11 mouse cellular contexts compared by ENCODE assay signal in the genomic region with DNA sequence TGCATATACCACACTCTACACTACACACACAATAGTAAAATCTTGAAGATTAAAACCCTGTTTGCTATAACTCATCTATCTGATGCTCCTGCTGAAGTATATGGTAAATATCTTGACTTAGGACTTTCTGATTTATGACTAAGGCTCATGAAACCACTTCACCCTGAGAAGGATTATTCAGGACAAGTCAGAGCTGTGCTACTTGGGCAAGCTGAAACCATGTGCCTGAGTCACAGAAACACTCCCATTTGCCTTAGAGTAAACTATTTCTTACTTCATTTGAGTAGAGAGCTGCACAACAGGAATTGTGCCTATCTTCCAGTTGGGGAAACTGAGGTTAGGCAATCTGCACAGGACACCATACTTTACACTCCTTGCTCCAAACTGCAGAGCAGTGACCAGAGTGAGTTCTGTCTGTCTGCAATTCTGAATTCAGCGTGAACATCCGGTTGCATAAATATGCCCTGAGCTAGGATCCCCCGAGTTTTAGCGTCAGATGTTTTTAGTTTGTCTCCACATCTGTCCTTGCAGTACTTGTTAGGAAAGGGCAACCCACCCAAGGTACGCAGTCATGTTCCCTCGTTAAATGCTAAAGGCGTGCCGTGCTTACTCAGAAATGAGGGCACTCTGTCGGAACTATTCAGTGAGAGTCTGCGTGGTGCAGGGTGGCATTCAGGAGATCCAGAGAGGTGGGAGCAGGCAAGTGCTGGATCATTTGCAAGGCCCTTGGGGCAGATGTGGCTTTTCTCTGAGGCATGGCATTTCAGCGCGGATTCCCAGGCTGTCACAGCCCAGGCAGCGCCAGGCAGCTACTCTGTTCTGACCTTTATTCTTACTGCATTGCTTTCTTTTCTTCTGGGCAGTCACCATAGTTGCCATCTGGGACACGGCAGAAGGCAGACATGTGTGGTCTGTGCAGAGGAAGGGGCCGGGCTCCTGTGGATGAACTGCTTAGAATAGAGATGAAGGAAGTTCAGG. TPM values are rescaled to one million over a fixed set of nuclear protein-coding genes. Genes with fewer than 3 reads are reported as not detected.
DNase-seq lines count a peak whose midpoint lies in the region; ATAC-seq and TF ChIP-seq lines count a peak whose summit lies in the region.
"Had no signal": no experiment of that assay in that cellular context is flagged by ENCODE, and none has a peak within 500 bp of the region (broad histone marks: within the 10 kb centered on the region; RNA-seq: fewer than 3 reads in every experiment).

No protein-coding gene starts in this region.

- H3K27me3 ChIP-seq in embryonic facial prominence, embryonic 14.5 days (replicated peaks; ENCODE audit: control insufficient read depth, insufficient read depth, low read length): no peaks in the 10 kb centered on the region
- no peaks in the 10 kb centered on the region for H3K27me3 ChIP-seq in hindbrain, embryonic 15.5 days
- no peaks in the 10 kb centered on the region for H3K27me3 ChIP-seq in midbrain, postnatal 0 days (ENCODE audit: insufficient read depth, low read length)
- H3K27me3 ChIP-seq in liver, postnatal 0 days (ENCODE audit: insufficient read depth, low read length): no peaks in the 10 kb centered on the region
- H3K27me3 ChIP-seq: liver, embryonic 15.5 days had no signal

- TF ChIP-seq EP300 in liver, postnatal 0 days (IDR thresholded peaks at IDR 0.05; ENCODE audit: low read depth): no peak

- no peaks in the 10 kb centered on the region for H3K36me3 ChIP-seq in embryonic facial prominence, embryonic 14.5 days (ENCODE audit: control insufficient read depth, insufficient read depth, low read length)
- H3K36me3 ChIP-seq in hindbrain, embryonic 15.5 days: no peaks in the 10 kb centered on the region
- no peaks in the 10 kb centered on the region for H3K36me3 ChIP-seq in midbrain, postnatal 0 days (ENCODE audit: insufficient read depth, low read length)
- H3K36me3 ChIP-seq in liver, postnatal 0 days (replicated peaks; ENCODE audit: insufficient read depth, low read length): no peaks in the 10 kb centered on the region
- H3K36me3 ChIP-seq: liver, embryonic 15.5 days had no signal

- peak overlapping the region; percentile 33; the same call in 1 of the 2 replicates for H3K27ac ChIP-seq in embryonic facial prominence, embryonic 14.5 days (replicated peaks; ENCODE audit: low read depth, low read length)
- no peak overlapping the region for H3K27ac ChIP-seq in hindbrain, embryonic 15.5 days (replicated peaks)
- no peak overlapping the region for H3K27ac ChIP-seq in midbrain, postnatal 0 days (ENCODE audit: low read depth, low read length)
- no peak overlapping the region; the same call in 1 of the 2 replicates for H3K27ac ChIP-seq in layer of hippocampus, adult 2 months
- no peak overlapping the region for H3K27ac ChIP-seq in liver, postnatal 0 days (ENCODE audit: low read depth)
- H3K27ac ChIP-seq: liver, embryonic 15.5 days had no signal

- no peak overlapping the region for H3K4me3 ChIP-seq in embryonic facial prominence, embryonic 14.5 days (ENCODE audit: low read depth, low read length)
- H3K4me3 ChIP-seq in hindbrain, embryonic 15.5 days: no peak overlapping the region
- no peak overlapping the region for H3K4me3 ChIP-seq in midbrain, postnatal 0 days (ENCODE audit: low read depth, low read length)
- H3K4me3 ChIP-seq in layer of hippocampus, adult 2 months: no peak overlapping the region
- no peak overlapping the region for H3K4me3 ChIP-seq in liver, postnatal 0 days (ENCODE audit: low read depth, low read length)
- H3K4me3 ChIP-seq: liver, embryonic 15.5 days had no signal

- WGBS in embryonic facial prominence, embryonic 14.5 days: 22% methylated on average over 15 of the region's 15 CpGs
- WGBS in hindbrain, embryonic 15.5 days: 41% methylated on average over 15 of the region's 15 CpGs
- 33% methylated on average over 15 of the region's 15 CpGs for WGBS in midbrain, postnatal 0 days
- 64% methylated on average over 15 of the region's 15 CpGs for WGBS in liver, postnatal 0 days (ENCODE audit: insufficient replicate concordance)

- peak; percentile 43 for ATAC-seq in embryonic facial prominence, embryonic 14.5 days (ENCODE audit: low read depth)
- peak; percentile 54 for ATAC-seq in hindbrain, embryonic 15.5 days (ENCODE audit: low FRiP score, low read depth)
- peak; percentile 54; the same call in 1 of the 2 replicates for ATAC-seq in midbrain, postnatal 0 days (ENCODE audit: low FRiP score)
- ATAC-seq in liver, postnatal 0 days: no peak

- peak overlapping the region; percentile 25; the same call in 1 of the 2 replicates for H3K9ac ChIP-seq in embryonic facial prominence, embryonic 14.5 days (ENCODE audit: low read depth, low read length)
- no peak overlapping the region for H3K9ac ChIP-seq in hindbrain, embryonic 15.5 days
- H3K9ac ChIP-seq in midbrain, postnatal 0 days (replicated peaks; ENCODE audit: low read length, poor library complexity, severe bottlenecking): no peak overlapping the region; the same call in 1 of the 2 replicates
- no peak overlapping the region for H3K9ac ChIP-seq in liver, postnatal 0 days (replicated peaks)
- H3K9ac ChIP-seq: liver, embryonic 15.5 days had no signal

- no peaks in the 10 kb centered on the region for H3K9me3 ChIP-seq in embryonic facial prominence, embryonic 14.5 days (ENCODE audit: control insufficient read depth, low read length)
- H3K9me3 ChIP-seq in hindbrain, embryonic 15.5 days: no peaks in the 10 kb centered on the region
- no peaks in the 10 kb centered on the region for H3K9me3 ChIP-seq in midbrain, postnatal 0 days (ENCODE audit: low read length)
- H3K9me3 ChIP-seq in liver, postnatal 0 days (ENCODE audit: low read length): no peaks in the 10 kb centered on the region
- H3K9me3 ChIP-seq: liver, embryonic 15.5 days had no signal

- no peak for TF ChIP-seq CTCF in midbrain, postnatal 0 days (IDR thresholded peaks at IDR 0.05)
- TF ChIP-seq CTCF in layer of hippocampus, adult 2 months (conservative IDR thresholded peaks at IDR 0.05): no peak
- no peak for TF ChIP-seq CTCF in liver, postnatal 0 days (IDR thresholded peaks at IDR 0.05; ENCODE audit: low read depth)

- DNase-seq in adrenal gland, postnatal 14 days: peak; percentile 49
- no peak for DNase-seq in adrenal gland, postnatal 4 days (ENCODE audit: low spot score in 2 of 2)
- DNase-seq in embryonic facial prominence, embryonic 14.5 days (ENCODE audit: low spot score): peak; percentile 44
- DNase-seq in midbrain, postnatal 0 days (ENCODE audit: low spot score): peak; percentile 40
- no peak for DNase-seq in layer of hippocampus, adult 2 months (ENCODE audit: low spot score in 2 of 2)
- no peak for DNase-seq in layer of hippocampus, adult 9-11 months
- DNase-seq in liver, postnatal 0 days: no peak
- DNase-seq: cerebellum, adult 2 months; kidney, adult 8-10 months had no signal

- peaks cover 9% of the 10 kb centered on the region for H3K4me1 ChIP-seq in embryonic facial prominence, embryonic 14.5 days (ENCODE audit: control insufficient read depth, insufficient read depth, low read length)
- H3K4me1 ChIP-seq in hindbrain, embryonic 15.5 days (replicated peaks): peaks cover 18% of the 10 kb centered on the region
- no peaks in the 10 kb centered on the region; the same call in 1 of the 2 replicates for H3K4me1 ChIP-seq in midbrain, postnatal 0 days (ENCODE audit: insufficient read depth, low read length)
- H3K4me1 ChIP-seq in liver, postnatal 0 days (ENCODE audit: insufficient read depth): peaks cover 6% of the 10 kb centered on the region; the same call in 1 of the 2 replicates

- peak overlapping the region; percentile 40 for H3K4me2 ChIP-seq in embryonic facial prominence, embryonic 14.5 days (ENCODE audit: low read depth, low read length)
- H3K4me2 ChIP-seq in hindbrain, embryonic 15.5 days: no peak overlapping the region
- peak overlapping the region; percentile 18; the same call in 1 of the 2 replicates for H3K4me2 ChIP-seq in midbrain, postnatal 0 days (ENCODE audit: low read depth, low read length, poor library complexity, severe bottlenecking)
- H3K4me2 ChIP-seq in liver, postnatal 0 days (ENCODE audit: low read depth, low read length): no peak overlapping the region
- H3K4me2 ChIP-seq: liver, embryonic 15.5 days had no signal

RNA-seq across cellular contexts. Expression of gene Zfp326, which starts 53.6 kb away (rescaled TPM):
- 29.8 and 30.5 TPM in 2 replicates for total RNA-seq in adrenal gland, postnatal 14 days (2021)
- 10 to 100 TPM; 47.2 to 51.6 TPM for total RNA-seq in adrenal gland, postnatal 4 days (2021)
- polyA plus RNA-seq in embryonic facial prominence, embryonic 14.5 days (2014; fragmentation: Nextera tagmentation; extraction: Ambion mirVana): 32.6 and 34.6 TPM in 2 replicates
- polyA plus RNA-seq in hindbrain, embryonic 15.5 days (2015; fragmentation: Nextera tagmentation; extraction: Ambion mirVana): 43.0 and 54.0 TPM in 2 replicates
- 17.7 and 30.5 TPM in 2 replicates for total RNA-seq in midbrain, postnatal 0 days (2014; rRNA removed)
- polyA plus RNA-seq in midbrain, postnatal 0 days (2015; fragmentation: Nextera tagmentation; extraction: Ambion mirVana): 26.6 and 40.8 TPM in 2 replicates
- 10 to 100 TPM; 37.7 to 37.9 TPM for total RNA-seq in layer of hippocampus, adult 2 months (2021)
- 8.9 and 9.0 TPM in 2 replicates for polyA plus RNA-seq in liver, postnatal 0 days (2015; fragmentation: Nextera tagmentation; extraction: Ambion mirVana)

Comparison
In these comparisons a context has a peak if more than half of its experiments do, and no peak if none do; other contexts are left out.
1. DNase-seq: peak in adrenal gland, postnatal 14 days (single experiment), embryonic facial prominence, embryonic 14.5 days (single experiment) and midbrain, postnatal 0 days (single experiment); none in adrenal gland, postnatal 4 days (0 of 2), layer of hippocampus, adult 2 months (0 of 2), layer of hippocampus, adult 9-11 months (single experiment) and liver, postnatal 0 days (single experiment).
2. H3K4me2 ChIP-seq: peak in embryonic facial prominence, embryonic 14.5 days (single experiment) and midbrain, postnatal 0 days (single experiment); none in hindbrain, embryonic 15.5 days (single experiment) and liver, postnatal 0 days (single experiment).